Mouse (Mus musculus): Measurements from ENCODE around the gene 1600014C10Rik.

- TF ChIP-seq CTCF (IDR thresholded peaks at IDR 0.05; ENCODE audit: extremely low read depth, insufficient read length, insufficient replicate concordance, low read depth, low read length), result no peak
- TF ChIP-seq POLR2A (IDR thresholded peaks at IDR 0.05; ENCODE audit: low read depth, low read length), result no peak
Observed at GRCm38 (mm10) chr7:38219526-38219925, 36.5 kb downstream of the 1600014C10Rik start.

Data from small intestine, adult 2 months (tissue).